Mouse (Mus musculus): Measurements from ENCODE around the gene Spata33. TPM values are rescaled to one million over a fixed set of nuclear protein-coding genes. Genes with fewer than 3 reads are reported as not detected.

Gene Spata33
- polyA plus RNA-seq (2014; fragmentation: Nextera tagmentation; extraction: Ambion mirVana), result 6.0 and 9.5 TPM in 2 replicates

DNA sequence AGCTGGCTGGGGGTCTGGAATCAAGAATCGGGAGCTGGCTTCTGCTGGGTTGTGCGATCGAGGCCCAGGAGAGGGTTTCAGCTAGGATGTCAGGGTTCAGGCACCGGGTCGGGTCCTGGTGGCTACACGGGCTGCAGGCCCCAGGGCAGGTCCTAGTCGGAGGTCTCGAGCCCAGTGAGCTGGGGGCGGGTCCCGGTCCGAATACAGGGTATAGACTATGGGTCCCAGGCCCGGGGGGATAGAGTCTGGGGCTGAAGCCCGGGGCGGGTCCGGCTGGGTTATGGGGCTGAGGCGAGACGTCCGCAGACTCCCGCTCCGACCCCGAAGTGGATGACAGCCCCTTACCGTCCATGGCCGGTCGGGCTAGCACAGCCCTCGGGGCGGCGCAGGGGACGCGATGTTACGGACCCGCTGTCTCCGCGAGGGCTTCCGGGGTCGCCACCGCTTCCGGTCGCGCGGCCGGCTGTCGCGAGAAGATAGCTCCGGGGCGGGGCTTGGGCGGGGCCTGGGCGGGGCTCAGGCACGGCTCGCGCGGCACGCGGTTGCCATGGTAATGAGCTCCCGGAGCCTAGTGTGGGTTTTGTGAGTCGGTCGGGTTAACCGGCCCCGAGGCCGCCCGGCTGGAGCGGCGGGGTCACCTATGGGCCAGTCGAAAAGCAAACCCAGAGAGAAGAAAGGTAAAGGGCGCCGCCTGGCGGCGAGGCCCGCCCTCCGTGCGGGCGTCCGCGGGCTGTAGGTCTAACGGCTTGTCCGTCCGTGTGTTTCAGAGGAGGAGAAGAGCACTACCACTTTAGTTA lies at the start of gene Spata33, which contains the start of gene Chmp1a:
Spata33 (plus strand) TSS at position 512 of the 797 bp plus-strand sequence.
Chmp1a (minus strand) TSS at position 443 of the 797 bp plus-strand sequence.
- ATAC-seq (ENCODE audit: insufficient read depth, low FRiP score, low TSS enrichment), result peak; percentile 97

DNA sequence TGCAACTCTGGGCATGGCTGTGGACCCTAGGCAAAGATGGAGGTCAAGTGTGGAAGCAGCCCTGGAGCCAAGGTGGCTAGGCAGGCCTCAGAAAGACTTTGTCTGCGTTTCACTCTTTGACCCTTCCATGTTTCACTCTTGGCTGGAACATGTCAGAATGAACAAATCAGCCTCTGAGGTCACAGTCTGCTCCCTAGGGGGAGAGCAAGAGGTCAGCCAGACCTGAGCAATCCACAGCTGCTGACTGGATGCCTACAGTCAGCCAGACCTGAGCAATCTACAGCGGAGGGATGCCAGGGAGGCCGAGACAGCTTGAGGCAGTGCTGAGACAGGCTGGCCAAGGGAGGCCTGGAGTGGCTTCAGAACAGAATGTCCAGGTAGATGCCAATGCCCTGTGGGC lies 31.2 kb upstream of the Spata33 start:
- no peak overlapping the region for H3K4me2 ChIP-seq (ENCODE audit: low read depth)
- H3K4me3 ChIP-seq (ENCODE audit: low read depth, low read length), result no peak overlapping the region
- DNase-seq (ENCODE audit: low spot score) (peak; percentile 34), ATAC-seq (ENCODE audit: insufficient read depth, low FRiP score, low TSS enrichment) (no peak)
- no peaks in the 10 kb centered on the region for H3K36me3 ChIP-seq (ENCODE audit: control insufficient read depth, insufficient read depth, low read length)
- peaks cover 6% of the 10 kb centered on the region; the same call in 1 of the 2 replicates for H3K9me3 ChIP-seq (ENCODE audit: control insufficient read depth, low read length)
- no peak overlapping the region for H3K27ac ChIP-seq (ENCODE audit: low read depth, low read length)
- no peaks in the 10 kb centered on the region for H3K27me3 ChIP-seq (ENCODE audit: control insufficient read depth, insufficient read depth, low read length)
- no peak overlapping the region for H3K9ac ChIP-seq (ENCODE audit: low read length)
- peaks cover 4% of the 10 kb centered on the region; the same call in 1 of the 2 replicates for H3K4me1 ChIP-seq (ENCODE audit: control insufficient read depth, insufficient read depth, low read length)
- 62% methylated on average over 3 of the region's 3 CpGs for WGBS

More for the DNA sequence above, at the start of gene Spata33, which contains the start of gene Chmp1a:
- H3K4me1 ChIP-seq (ENCODE audit: control insufficient read depth, insufficient read depth, low read length), result peaks cover 10% of the 10 kb centered on the region
- H3K9me3 ChIP-seq (ENCODE audit: control insufficient read depth, low read length), result no peaks in the 10 kb centered on the region
- peak; percentile 97 for DNase-seq (ENCODE audit: low spot score)
- H3K27ac ChIP-seq (ENCODE audit: low read depth, low read length), result peak within 1 kb of the TSS; percentile 67
- peak within 1 kb of the TSS; percentile 94 for H3K4me3 ChIP-seq (ENCODE audit: low read depth, low read length)
- H3K36me3 ChIP-seq (ENCODE audit: control insufficient read depth, insufficient read depth, low read length), result 0 out of 2 replicates have a peak, but pooled peaks cover 5% of the 10 kb centered on the region
- no peaks in the 10 kb centered on the region for H3K27me3 ChIP-seq (ENCODE audit: control insufficient read depth, insufficient read depth, low read length)
- peak within 1 kb of the TSS; percentile 94 for H3K9ac ChIP-seq (ENCODE audit: low read length)
- peak within 1 kb of the TSS; percentile 86 for H3K4me2 ChIP-seq (ENCODE audit: low read depth)
- 1% methylated on average over 62 of the region's 76 CpGs for WGBS

DNA sequence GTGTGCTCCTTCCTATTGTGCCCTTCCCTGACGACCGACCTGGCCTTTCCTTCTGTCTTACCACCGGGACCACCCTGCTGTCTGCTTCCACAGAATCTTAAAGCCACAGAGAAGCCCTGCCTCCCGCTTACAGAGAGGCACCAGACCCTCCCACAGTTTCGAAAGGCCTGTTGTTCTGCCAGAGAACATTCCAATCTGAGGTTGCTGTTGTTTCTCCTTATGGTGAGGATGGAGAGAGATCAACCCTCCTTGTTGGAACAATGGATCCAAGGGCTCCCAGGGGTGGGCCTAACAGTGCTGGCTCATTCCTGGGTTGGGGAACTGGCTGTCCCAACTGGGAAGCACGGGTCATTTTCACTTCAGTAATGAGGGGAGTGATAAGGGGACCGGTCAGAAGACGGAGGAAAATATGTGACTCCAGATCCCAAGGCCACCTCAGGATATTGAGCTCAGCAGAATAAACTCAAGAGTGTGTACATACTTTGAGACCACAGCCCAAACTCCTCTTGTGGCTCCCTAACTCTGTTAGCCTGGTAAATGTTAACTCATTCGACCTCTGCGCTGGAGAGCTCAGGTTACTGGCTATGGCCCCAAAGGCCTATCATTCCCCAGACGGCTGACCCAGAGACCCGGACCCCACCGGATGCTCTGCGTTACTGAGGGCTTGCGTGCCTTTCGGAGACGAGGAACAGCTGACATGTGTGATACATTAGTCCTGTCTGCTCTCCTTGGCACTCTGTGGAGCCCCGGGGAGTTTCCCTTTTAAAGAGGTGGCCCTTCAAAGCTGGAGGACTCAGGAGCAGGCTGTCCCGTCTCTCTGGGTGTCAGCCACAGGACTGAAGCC lies 26.8 kb upstream of the Spata33 start, which contains the start of gene Dpep1:
Dpep1 (plus strand) TSS at position 677 of the 844 bp plus-strand sequence.
- peaks cover 4% of the 10 kb centered on the region; the same call in 1 of the 2 replicates for H3K4me1 ChIP-seq (ENCODE audit: control insufficient read depth, insufficient read depth, low read length)
- DNase-seq (ENCODE audit: low spot score), result no peak

DNA sequence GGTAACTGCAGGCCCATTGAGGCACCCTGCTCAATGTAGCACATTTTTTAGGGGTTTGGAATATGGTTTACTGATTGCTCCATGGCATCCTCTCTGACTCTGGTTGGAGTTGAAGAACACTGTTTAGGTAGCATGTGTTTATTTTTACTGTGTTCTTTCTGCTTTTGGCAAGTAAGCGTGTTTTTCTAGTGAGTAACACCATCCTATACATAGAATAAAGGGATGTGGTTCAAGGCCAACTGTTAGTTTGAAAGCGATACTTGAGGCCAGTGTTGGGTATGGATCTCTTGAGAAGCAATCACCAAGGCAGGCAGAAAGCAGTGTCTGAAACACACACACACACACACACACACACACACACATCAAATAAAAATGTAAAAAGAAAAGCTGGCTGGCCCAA lies 24.6 kb upstream of the Spata33 start:
- Histone ChIP-seq H3K4me2 (ENCODE audit: low read depth) (no peak overlapping the region), H3K36me3 (ENCODE audit: control insufficient read depth, insufficient read depth, low read length) (no peaks in the 10 kb centered on the region), H3K9me3 (ENCODE audit: control insufficient read depth, low read length) (no peaks in the 10 kb centered on the region), H3K9ac (ENCODE audit: low read length) (no peak overlapping the region), H3K4me1 (ENCODE audit: control insufficient read depth, insufficient read depth, low read length) (peaks cover 4% of the 10 kb centered on the region; the same call in 1 of the 2 replicates), H3K4me3 (ENCODE audit: low read depth, low read length) (no peak overlapping the region), H3K27me3 (ENCODE audit: control insufficient read depth, insufficient read depth, low read length) (no peaks in the 10 kb centered on the region), H3K27ac (ENCODE audit: low read depth, low read length) (no peak overlapping the region)
- DNase-seq (ENCODE audit: low spot score) (no peak), ATAC-seq (ENCODE audit: insufficient read depth, low FRiP score, low TSS enrichment) (no peak)
- WGBS, result 92% methylated on average over 2 of the region's 2 CpGs

More for the DNA sequence above, 26.8 kb upstream of the Spata33 start, which contains the start of gene Dpep1:
- Histone ChIP-seq H3K4me2 (ENCODE audit: low read depth) (no peak within 1 kb of the TSS), H3K9ac (ENCODE audit: low read length) (peak within 1 kb of the TSS; percentile 26; the same call in 1 of the 2 replicates), H3K36me3 (ENCODE audit: control insufficient read depth, insufficient read depth, low read length) (no peaks in the 10 kb centered on the region), H3K4me3 (ENCODE audit: low read depth, low read length) (no peak within 1 kb of the TSS), H3K27ac (ENCODE audit: low read depth, low read length) (no peak within 1 kb of the TSS), H3K27me3 (ENCODE audit: control insufficient read depth, insufficient read depth, low read length) (no peaks in the 10 kb centered on the region), H3K9me3 (ENCODE audit: control insufficient read depth, low read length) (no peaks in the 10 kb centered on the region)
- WGBS, result 43% methylated on average over 19 of the region's 19 CpGs
- ATAC-seq (ENCODE audit: insufficient read depth, low FRiP score, low TSS enrichment), result no peak

DNA sequence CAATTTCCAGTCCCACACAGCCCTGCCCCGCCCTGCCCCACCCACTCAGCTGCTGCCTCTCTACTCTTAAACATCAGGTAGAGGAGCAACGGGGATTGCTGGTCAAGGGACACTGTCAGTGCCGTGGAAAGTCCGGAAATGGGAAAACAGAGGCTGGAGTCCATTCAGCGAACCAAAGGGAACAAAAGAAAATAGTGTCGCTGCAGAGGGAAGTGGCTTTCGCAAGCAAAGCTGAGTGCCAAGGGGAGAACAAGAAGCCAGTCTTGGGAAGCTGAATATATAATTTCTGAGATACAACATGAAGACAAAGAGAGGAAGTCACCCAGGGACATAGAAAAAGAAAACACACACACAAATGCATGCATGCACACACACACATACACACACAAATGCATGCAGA lies 23.8 kb upstream of the Spata33 start:
- Histone ChIP-seq H3K4me2 (ENCODE audit: low read depth) (no peak overlapping the region), H3K4me3 (ENCODE audit: low read depth, low read length) (no peak overlapping the region), H3K4me1 (ENCODE audit: control insufficient read depth, insufficient read depth, low read length) (peaks cover 4% of the 10 kb centered on the region; the same call in 1 of the 2 replicates), H3K36me3 (ENCODE audit: control insufficient read depth, insufficient read depth, low read length) (no peaks in the 10 kb centered on the region), H3K27ac (ENCODE audit: low read depth, low read length) (no peak overlapping the region), H3K9ac (ENCODE audit: low read length) (no peak overlapping the region), H3K27me3 (ENCODE audit: control insufficient read depth, insufficient read depth, low read length) (no peaks in the 10 kb centered on the region), H3K9me3 (ENCODE audit: control insufficient read depth, low read length) (no peaks in the 10 kb centered on the region)
- WGBS, result 77% methylated on average over 7 of the region's 7 CpGs
- ATAC-seq (ENCODE audit: insufficient read depth, low FRiP score, low TSS enrichment) (no peak), DNase-seq (ENCODE audit: low spot score) (no peak)

DNA sequence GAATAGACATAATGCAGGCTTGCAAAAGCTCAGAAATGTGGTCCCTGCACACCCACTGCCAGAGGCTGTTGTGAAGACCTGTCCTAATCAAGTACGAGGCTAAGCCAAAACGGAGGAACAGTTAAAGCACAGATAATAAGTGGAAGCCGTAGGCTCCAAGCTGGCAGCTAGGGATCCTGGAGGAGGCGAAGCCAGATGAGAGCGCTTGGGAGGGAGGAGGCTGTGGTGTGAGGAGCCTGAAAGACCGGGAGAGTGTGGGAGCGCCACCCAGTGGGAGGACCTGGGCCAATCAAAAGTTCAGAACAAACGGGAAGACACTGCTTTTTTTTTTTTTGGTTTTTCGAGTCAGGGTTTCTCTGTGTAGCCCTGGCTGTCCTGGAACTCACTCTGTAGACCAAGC lies 22.0 kb upstream of the Spata33 start:
- Histone ChIP-seq H3K4me3 (ENCODE audit: low read depth, low read length) (no peak overlapping the region), H3K27ac (ENCODE audit: low read depth, low read length) (no peak overlapping the region), H3K36me3 (ENCODE audit: control insufficient read depth, insufficient read depth, low read length) (no peaks in the 10 kb centered on the region), H3K9ac (ENCODE audit: low read length) (no peak overlapping the region), H3K27me3 (ENCODE audit: control insufficient read depth, insufficient read depth, low read length) (no peaks in the 10 kb centered on the region), H3K9me3 (ENCODE audit: control insufficient read depth, low read length) (no peaks in the 10 kb centered on the region), H3K4me2 (ENCODE audit: low read depth) (0 out of 2 replicates have a peak overlapping the region, but pooled peaks have one; percentile 3), H3K4me1 (ENCODE audit: control insufficient read depth, insufficient read depth, low read length) (peaks cover 4% of the 10 kb centered on the region; the same call in 1 of the 2 replicates)
- DNase-seq (ENCODE audit: low spot score) (peak; percentile 85), ATAC-seq (ENCODE audit: insufficient read depth, low FRiP score, low TSS enrichment) (no peak)
- 4% methylated on average over 9 of the region's 9 CpGs for WGBS

DNA sequence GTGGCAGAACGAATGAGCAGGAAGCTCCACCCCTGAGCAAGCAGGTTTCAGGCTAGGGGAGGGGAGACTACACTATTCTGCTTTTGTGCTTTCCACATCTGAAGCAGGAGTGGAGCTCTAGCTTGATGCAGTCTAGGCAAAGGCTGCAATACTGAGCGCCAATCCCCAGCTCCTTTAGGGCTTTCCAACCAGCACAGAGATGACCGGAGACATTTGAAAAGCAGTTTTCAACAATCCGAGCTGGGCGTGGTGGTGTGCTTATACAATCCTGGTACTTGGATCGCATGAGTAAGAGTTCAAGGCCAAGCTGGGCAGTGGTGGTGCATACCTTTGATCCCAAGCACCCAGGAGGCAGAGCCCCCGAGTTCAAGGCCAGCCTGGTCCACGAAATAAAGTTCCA lies 20.7 kb upstream of the Spata33 start:
- Histone ChIP-seq H3K4me1 (ENCODE audit: control insufficient read depth, insufficient read depth, low read length) (no peaks in the 10 kb centered on the region), H3K27ac (ENCODE audit: low read depth, low read length) (no peak overlapping the region), H3K27me3 (ENCODE audit: control insufficient read depth, insufficient read depth, low read length) (no peaks in the 10 kb centered on the region), H3K4me3 (ENCODE audit: low read depth, low read length) (no peak overlapping the region), H3K9me3 (ENCODE audit: control insufficient read depth, low read length) (no peaks in the 10 kb centered on the region), H3K4me2 (ENCODE audit: low read depth) (no peak overlapping the region), H3K36me3 (ENCODE audit: control insufficient read depth, insufficient read depth, low read length) (no peaks in the 10 kb centered on the region), H3K9ac (ENCODE audit: low read length) (no peak overlapping the region)
- DNase-seq (ENCODE audit: low spot score) (no peak), ATAC-seq (ENCODE audit: insufficient read depth, low FRiP score, low TSS enrichment) (no peak)
- 62% methylated on average over 8 of the region's 8 CpGs for WGBS

DNA sequence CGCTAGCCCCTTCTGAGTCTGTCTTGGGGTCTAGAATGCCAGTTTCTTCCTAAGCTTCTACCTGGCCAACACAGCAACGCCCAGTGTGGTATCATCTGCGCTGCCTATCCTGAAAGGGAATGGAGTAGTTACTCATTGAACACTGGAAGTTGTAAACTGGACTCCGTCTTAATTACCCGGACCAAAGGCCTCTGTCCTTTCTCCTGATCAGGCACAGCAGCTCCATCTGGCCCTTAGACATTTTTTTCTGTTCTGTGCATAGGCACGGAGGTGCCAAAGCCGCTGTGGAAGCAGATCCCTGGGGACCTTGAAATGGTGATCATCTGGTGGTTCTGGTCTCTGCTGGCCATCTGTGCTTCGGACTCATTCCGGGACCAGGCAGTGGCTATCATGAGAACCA lies 18.9 kb upstream of the Spata33 start:
- DNase-seq (ENCODE audit: low spot score), result no peak
- Histone ChIP-seq H3K9ac (ENCODE audit: low read length) (no peak overlapping the region), H3K4me1 (ENCODE audit: control insufficient read depth, insufficient read depth, low read length) (no peaks in the 10 kb centered on the region), H3K27ac (ENCODE audit: low read depth, low read length) (no peak overlapping the region), H3K36me3 (ENCODE audit: control insufficient read depth, insufficient read depth, low read length) (no peaks in the 10 kb centered on the region), H3K27me3 (ENCODE audit: control insufficient read depth, insufficient read depth, low read length) (no peaks in the 10 kb centered on the region), H3K4me3 (ENCODE audit: low read depth, low read length) (no peak overlapping the region), H3K4me2 (ENCODE audit: low read depth) (no peak overlapping the region), H3K9me3 (ENCODE audit: control insufficient read depth, low read length) (no peaks in the 10 kb centered on the region)
- no peak for ATAC-seq (ENCODE audit: insufficient read depth, low FRiP score, low TSS enrichment)
- WGBS, result 80% methylated on average over 9 of the region's 9 CpGs
